14 mouse cellular contexts compared by ENCODE assay signal in genomic region chr19:23497171-23497917, GRCm38 (mm10). TPM values are rescaled to one million over a fixed set of nuclear protein-coding genes. Genes with fewer than 3 reads are reported as not detected.
A peak's percentile ranks its signal among the peaks of the same experiment; 100 is the strongest.
DNase-seq lines count a peak whose midpoint lies in the region; ATAC-seq and TF ChIP-seq lines count a peak whose summit lies in the region.
"Had no signal": no experiment of that assay in that cellular context is flagged by ENCODE, and none has a peak within 500 bp of the region (broad histone marks: within the 10 kb centered on the region; RNA-seq: fewer than 3 reads in every experiment).

No protein-coding gene starts in this region.

- no peaks in the 10 kb centered on the region for H3K27me3 ChIP-seq in hindbrain, postnatal 0 days (ENCODE audit: insufficient read depth, low read length)
- no peaks in the 10 kb centered on the region for H3K27me3 ChIP-seq in hindbrain, embryonic 10.5 days (ENCODE audit: insufficient read depth, poor library complexity, severe bottlenecking)
- no peaks in the 10 kb centered on the region for H3K27me3 ChIP-seq in MEL (ENCODE audit: control insufficient read depth in 1 of 2, insufficient read depth in 2 of 2, low read length in 2 of 2)
- H3K27me3 ChIP-seq: limb, embryonic 15.5 days had no signal

- no peak overlapping the region for H3K4me2 ChIP-seq in hindbrain, postnatal 0 days (ENCODE audit: low read depth, low read length)
- H3K4me2 ChIP-seq: limb, embryonic 15.5 days had no signal

- peak; percentile 70 for DNase-seq in hindbrain, postnatal 0 days (ENCODE audit: low spot score)
- DNase-seq in hindbrain, embryonic 10.5 days (ENCODE audit: low spot score): no peak
- DNase-seq in lung, postnatal 10 days: peak; percentile 37
- no peak for DNase-seq in lung, adult 2 months
- DNase-seq in MEL (ENCODE audit: low read depth, low spot score): peak; percentile 6
- DNase-seq in adipocyte (ENCODE audit: low spot score): peak; percentile 68
- no peak for DNase-seq in gastrocnemius, postnatal 14 days
- DNase-seq: cerebellum, adult 2 months; heart, adult 18-20 months had no signal

- no peaks in the 10 kb centered on the region for H3K4me1 ChIP-seq in hindbrain, postnatal 0 days (ENCODE audit: insufficient read depth, low read length)
- H3K4me1 ChIP-seq in hindbrain, embryonic 10.5 days (replicated peaks): no peaks in the 10 kb centered on the region
- H3K4me1 ChIP-seq in lung, adult 2 months (ENCODE audit: control insufficient read depth, insufficient read depth, low read length): no peaks in the 10 kb centered on the region; the same call in 1 of the 2 replicates
- no peaks in the 10 kb centered on the region for H3K4me1 ChIP-seq in MEL (ENCODE audit: control insufficient read depth in 1 of 2, insufficient read depth in 2 of 2, low read length in 2 of 2)

- intact Hi-C loops in gastrocnemius, postnatal 14 days (cut with DNase I; ENCODE audit: low total_unique reads): no loop called here

- no peak for TF ChIP-seq CTCF in hindbrain, postnatal 0 days (IDR thresholded peaks at IDR 0.05; ENCODE audit: low read depth)
- TF ChIP-seq CTCF in lung, adult 2 months (IDR thresholded peaks at IDR 0.05; ENCODE audit: insufficient read depth, low read length): no peak
- no peak for TF ChIP-seq CTCF in MEL (IDR thresholded peaks at IDR 0.05 in 2 of 3, conservative IDR thresholded peaks at IDR 0.05 in 1 of 3; ENCODE audit: control insufficient read depth in 1 of 3, insufficient read depth in 1 of 3, low read depth in 2 of 3, low read length in 3 of 3, poor library complexity in 1 of 3, severe bottlenecking in 1 of 3)

- H3K79me2 ChIP-seq in MEL (ENCODE audit: control insufficient read depth, insufficient read depth, low read length, poor library complexity): no peaks in the 10 kb centered on the region

- no peaks in the 10 kb centered on the region for H3K9me3 ChIP-seq in hindbrain, postnatal 0 days (ENCODE audit: low read length)
- H3K9me3 ChIP-seq in hindbrain, embryonic 10.5 days: no peaks in the 10 kb centered on the region
- no peaks in the 10 kb centered on the region for H3K9me3 ChIP-seq in MEL (replicated peaks; ENCODE audit: insufficient read depth, low read length)
- H3K9me3 ChIP-seq: limb, embryonic 15.5 days had no signal

- no peak for TF ChIP-seq EP300 in MEL (IDR thresholded peaks at IDR 0.05; ENCODE audit: low read depth in 1 of 2, low read length in 2 of 2)

- H3K27ac ChIP-seq in hindbrain, postnatal 0 days: no peak overlapping the region
- no peak overlapping the region for H3K27ac ChIP-seq in hindbrain, embryonic 10.5 days
- no peak overlapping the region for H3K27ac ChIP-seq in MEL (ENCODE audit: control insufficient read depth, low read depth, low read length)
- H3K27ac ChIP-seq: layer of hippocampus, adult 2 months; left cerebral cortex, adult 2 months; limb, embryonic 15.5 days; macrophage had no signal

- no peaks in the 10 kb centered on the region for H3K36me3 ChIP-seq in hindbrain, postnatal 0 days (ENCODE audit: insufficient read depth, low read length)
- H3K36me3 ChIP-seq in hindbrain, embryonic 10.5 days: no peaks in the 10 kb centered on the region
- H3K36me3 ChIP-seq in MEL (ENCODE audit: control insufficient read depth in 1 of 2, insufficient read depth in 2 of 2, low read length in 2 of 2): no peaks in the 10 kb centered on the region
- H3K36me3 ChIP-seq: limb, embryonic 15.5 days had no signal

- H3K4me3 ChIP-seq in hindbrain, postnatal 0 days (ENCODE audit: low read length): no peak overlapping the region
- H3K4me3 ChIP-seq in hindbrain, embryonic 10.5 days: no peak overlapping the region
- no peak overlapping the region for H3K4me3 ChIP-seq in lung, adult 2 months (replicated peaks; ENCODE audit: extremely low read depth, low read depth, low read length)
- no peak overlapping the region for H3K4me3 ChIP-seq in MEL (ENCODE audit: control insufficient read depth in 1 of 2, insufficient read depth in 1 of 2, low read depth in 2 of 2, low read length in 2 of 2)
- H3K4me3 ChIP-seq: layer of hippocampus, adult 2 months; left cerebral cortex, adult 2 months; limb, embryonic 15.5 days had no signal

- no peak for TF ChIP-seq RAD21 in MEL (IDR thresholded peaks at IDR 0.05; ENCODE audit: low read depth, low read length)

- no peak for TF ChIP-seq POLR2A in lung, adult 2 months (IDR thresholded peaks at IDR 0.05; ENCODE audit: borderline replicate concordance, extremely low read depth, low read depth, low read length)
- no peak for TF ChIP-seq POLR2A in MEL (IDR thresholded peaks at IDR 0.05; ENCODE audit: control insufficient read depth in 1 of 2, insufficient read depth in 1 of 2, low read depth in 1 of 2, low read length in 2 of 2, poor library complexity in 1 of 2)

- 50% methylated on average over 10 of the region's 10 CpGs for WGBS in hindbrain, postnatal 0 days
- WGBS in hindbrain, embryonic 10.5 days: 85% methylated on average over 10 of the region's 10 CpGs
- WGBS in lung, adult 2 months: 48% methylated on average over 10 of the region's 10 CpGs

- H3K9ac ChIP-seq in hindbrain, postnatal 0 days (replicated peaks; ENCODE audit: low read length): no peak overlapping the region
- no peak overlapping the region for H3K9ac ChIP-seq in MEL (ENCODE audit: control insufficient read depth, low read depth, low read length, poor library complexity, severe bottlenecking)
- H3K9ac ChIP-seq: limb, embryonic 15.5 days had no signal

- no peak for ATAC-seq in hindbrain, postnatal 0 days
- ATAC-seq: hindbrain, embryonic 16.5 days had no signal

TF ChIP-seq in MEL, 35 proteins besides CTCF, POLR2A, EP300 and RAD21:
- TF ChIP-seq GABPA (IDR thresholded peaks at IDR 0.05; ENCODE audit: low read depth, low read length) (no peak), MYB (IDR thresholded peaks at IDR 0.05; ENCODE audit: low read depth, low read length) (no peak), MAFK (IDR thresholded peaks at IDR 0.05; ENCODE audit: borderline replicate concordance, low read depth, low read length) (no peak), MEF2A (IDR thresholded peaks at IDR 0.05; ENCODE audit: extremely low read depth, insufficient replicate concordance, low read depth, low read length, poor library complexity, severe bottlenecking) (no peak)
TF ChIP-seq in MEL: peak in this region for 0.

RNA-seq across cellular contexts. Expression of gene Mamdc2, which starts 49.1 kb away (rescaled TPM):
- total RNA-seq in hindbrain, postnatal 0 days (2014; rRNA removed): 2.5 and 3.2 TPM in 2 replicates
- 4.0 and 4.3 TPM in 2 replicates for polyA plus RNA-seq in hindbrain, postnatal 0 days (2015; fragmentation: Nextera tagmentation; extraction: Ambion mirVana)
- 1.2 and 1.3 TPM in 2 replicates for polyA plus RNA-seq in hindbrain, embryonic 10.5 days (2016; fragmentation: Nextera tagmentation; extraction: Ambion mirVana)
- polyA plus RNA-seq in lung, adult 2 months (2012; rRNA removed): 68.2 and 75.8 TPM in 2 replicates
- not detected in 2 replicates for total RNA-seq in MEL (2012; rRNA removed)
- polyA plus RNA-seq in MEL (2012; ENCODE audit: insufficient read depth in 1 of 2, insufficient read length in 2 of 2, low read depth in 1 of 2, low replicate concordance in 2 of 2, missing spikeins in 1 of 2): not detected
- 1 to 10 TPM; 2.4 to 2.5 TPM for total RNA-seq in gastrocnemius, postnatal 14 days (2021)

Comparison
In these comparisons a context has a peak if more than half of its experiments do, and no peak if none do; other contexts are left out.
1. DNase-seq: peak in hindbrain, postnatal 0 days (single experiment), lung, postnatal 10 days (single experiment), MEL (single experiment) and adipocyte (single experiment); none in hindbrain, embryonic 10.5 days (single experiment), lung, adult 2 months (single experiment) and gastrocnemius, postnatal 14 days (single experiment).
2. RNA of gene Mamdc2, which starts 49.1 kb away (polyA plus RNA-seq): 68.2 to 75.8 TPM in lung, adult 2 months; 4.0 to 4.3 TPM in hindbrain, postnatal 0 days, 1.2 to 1.3 TPM in hindbrain, embryonic 10.5 days and not detected in MEL; every median in the first group is over 10 times any median in the second.